Mouse (Mus musculus): ENCODE results near the gene Tctn1. TPM values are rescaled to one million over a fixed set of nuclear protein-coding genes. Genes with fewer than 3 reads are reported as not detected.
A peak's percentile ranks its signal among the peaks of the same experiment; 100 is the strongest.

Tctn1 gene
- total and polyA plus RNA-seq, 2 experiments from 2014 or later, result 5.8 to 30.0 TPM

DNA sequence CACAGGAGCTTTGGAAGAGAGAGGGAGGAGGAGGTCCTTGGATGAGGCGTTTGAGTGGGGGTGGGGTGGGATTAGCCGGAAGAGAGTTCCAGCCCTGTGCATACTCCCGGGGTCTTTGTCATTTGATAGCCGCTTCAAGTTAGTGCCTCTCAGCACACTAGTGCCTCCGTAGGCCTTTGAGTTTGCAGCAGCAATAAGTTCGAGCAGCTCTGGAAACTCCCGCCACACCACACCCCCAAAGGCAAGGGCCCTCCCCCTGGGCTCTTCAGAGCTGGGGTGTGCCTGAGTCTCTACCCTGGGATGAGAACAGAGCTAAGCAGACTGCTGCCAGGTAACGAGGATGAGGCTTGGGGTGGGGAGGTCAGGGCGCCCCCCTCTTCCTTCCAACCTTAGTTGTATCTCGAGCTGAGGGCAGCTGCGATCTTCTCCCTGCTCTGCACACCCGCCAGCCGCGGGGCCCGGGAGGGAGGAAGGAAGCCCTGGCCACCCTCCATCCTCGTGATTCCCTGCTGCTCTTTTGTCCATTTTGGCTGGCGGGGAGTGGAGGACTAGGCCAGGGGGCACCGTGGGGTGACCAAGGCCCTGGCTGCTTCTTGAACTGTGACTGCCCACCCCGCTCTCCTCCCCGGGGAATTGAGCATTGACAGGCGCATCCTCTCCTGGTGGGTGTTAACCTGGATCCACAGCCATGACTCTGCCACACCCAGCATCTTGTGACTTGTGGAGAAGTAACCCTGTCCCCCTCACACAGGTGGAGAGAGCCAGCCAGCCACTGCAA lies 54.5 kb downstream of the Tctn1 start:
- 4% methylated on average over 17 of the region's 21 CpGs for WGBS
- Histone ChIP-seq H3K9me3 (ENCODE audit: low read length) (no peaks in the 10 kb centered on the region), H3K27ac (ENCODE audit: low read depth, low read length) (no peak overlapping the region), H3K27me3 (ENCODE audit: insufficient read depth, low read length) (no peaks in the 10 kb centered on the region), H3K36me3 (ENCODE audit: insufficient read depth, low read length) (no peaks in the 10 kb centered on the region), H3K9ac (replicated peaks; ENCODE audit: low read length, poor library complexity, severe bottlenecking) (no peak overlapping the region), H3K4me2 (ENCODE audit: low read depth, low read length, poor library complexity, severe bottlenecking) (peak overlapping the region; percentile 32), H3K4me3 (ENCODE audit: low read depth, low read length) (no peak overlapping the region; the same call in 1 of the 2 replicates), H3K4me1 (ENCODE audit: insufficient read depth, low read length) (no peaks in the 10 kb centered on the region; the same call in 1 of the 2 replicates)
- no peak; the same call in 1 of the 2 replicates for TF ChIP-seq CTCF (IDR thresholded peaks at IDR 0.05)
- DNase-seq (ENCODE audit: low spot score) (peak; percentile 32), ATAC-seq (ENCODE audit: low FRiP score) (0 out of 2 replicates have a peak, but pooled peaks have one; percentile 20)

GRCm38 (mm10) chr5:122208909-122209308 lies 55.4 kb downstream of the Tctn1 start:
- H3K4me3 ChIP-seq (ENCODE audit: low read depth, low read length), result no peak overlapping the region
- WGBS, result 50% methylated on average over 6 of the region's 6 CpGs
- DNase-seq (ENCODE audit: low spot score) (no peak), ATAC-seq (ENCODE audit: low FRiP score) (no peak)
- H3K27ac ChIP-seq (ENCODE audit: low read depth, low read length), result no peak overlapping the region
- H3K4me1 ChIP-seq (ENCODE audit: insufficient read depth, low read length), result no peaks in the 10 kb centered on the region; the same call in 1 of the 2 replicates
- no peaks in the 10 kb centered on the region for H3K27me3 ChIP-seq (ENCODE audit: insufficient read depth, low read length)
- TF ChIP-seq CTCF (IDR thresholded peaks at IDR 0.05), result no peak
- H3K9me3 ChIP-seq (ENCODE audit: low read length), result no peaks in the 10 kb centered on the region
- H3K9ac ChIP-seq (replicated peaks; ENCODE audit: low read length, poor library complexity, severe bottlenecking), result no peak overlapping the region
- no peak overlapping the region for H3K4me2 ChIP-seq (ENCODE audit: low read depth, low read length, poor library complexity, severe bottlenecking)
- H3K36me3 ChIP-seq (ENCODE audit: insufficient read depth, low read length), result no peaks in the 10 kb centered on the region

- no peak for DNase-seq (ENCODE audit: low spot score)
- WGBS, result 86% methylated on average over 4 of the region's 4 CpGs
- ATAC-seq (ENCODE audit: low FRiP score), result no peak
- Histone ChIP-seq H3K4me3 (ENCODE audit: low read depth, low read length) (no peak within 1 kb of the TSS), H3K27ac (ENCODE audit: low read depth, low read length) (no peak within 1 kb of the TSS), H3K36me3 (ENCODE audit: insufficient read depth, low read length) (no peaks in the 10 kb centered on the region), H3K9me3 (ENCODE audit: low read length) (no peaks in the 10 kb centered on the region), H3K9ac (replicated peaks; ENCODE audit: low read length, poor library complexity, severe bottlenecking) (no peak within 1 kb of the TSS), H3K4me1 (ENCODE audit: insufficient read depth, low read length) (no peaks in the 10 kb centered on the region; the same call in 1 of the 2 replicates), H3K27me3 (ENCODE audit: insufficient read depth, low read length) (no peaks in the 10 kb centered on the region), H3K4me2 (ENCODE audit: low read depth, low read length, poor library complexity, severe bottlenecking) (no peak within 1 kb of the TSS)
- no peak for TF ChIP-seq CTCF (IDR thresholded peaks at IDR 0.05)
These were observed 57.8 kb downstream of the Tctn1 start, which contains the start of gene Hvcn1 for GRCm38 (mm10) chr5:122206475-122206874. Gene Hvcn1, plus strand, starts transcription at chr5:122206804.

DNA sequence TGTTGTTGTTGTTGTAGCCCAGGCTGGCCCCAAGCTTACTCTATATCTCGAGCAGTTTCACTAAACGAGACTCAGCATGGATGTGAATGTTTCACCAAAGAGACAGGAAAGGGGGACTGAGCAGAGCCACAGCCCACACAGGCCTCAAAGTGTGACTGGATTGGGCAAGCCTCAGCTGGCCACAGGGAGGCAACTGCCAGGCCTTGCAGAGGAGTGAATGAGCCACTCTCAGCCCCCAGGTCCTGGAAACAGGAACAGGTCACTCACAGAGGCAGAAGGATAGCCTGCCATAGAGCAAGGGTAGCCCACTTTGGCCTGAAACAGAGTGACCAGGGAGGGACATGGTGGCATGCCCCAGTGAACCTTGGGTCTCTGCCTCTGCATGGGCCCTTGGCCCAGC lies 60.1 kb downstream of the Tctn1 start:
- no peaks in the 10 kb centered on the region for H3K4me1 ChIP-seq (ENCODE audit: insufficient read depth, low read length)
- H3K4me3 ChIP-seq (ENCODE audit: low read depth, low read length), result no peak overlapping the region
- no peak overlapping the region for H3K4me2 ChIP-seq (ENCODE audit: low read depth, low read length, poor library complexity, severe bottlenecking)
- H3K9me3 ChIP-seq (ENCODE audit: low read length), result no peaks in the 10 kb centered on the region
- H3K27ac ChIP-seq (ENCODE audit: low read depth, low read length), result no peak overlapping the region
- H3K27me3 ChIP-seq (ENCODE audit: insufficient read depth, low read length), result no peaks in the 10 kb centered on the region
- WGBS, result 71% methylated on average over 2 of the region's 2 CpGs
- H3K9ac ChIP-seq (replicated peaks; ENCODE audit: low read length, poor library complexity, severe bottlenecking), result no peak overlapping the region
- TF ChIP-seq CTCF (IDR thresholded peaks at IDR 0.05), result no peak
- H3K36me3 ChIP-seq (ENCODE audit: insufficient read depth, low read length), result no peaks in the 10 kb centered on the region
- DNase-seq (ENCODE audit: low spot score), result no peak
- ATAC-seq (ENCODE audit: low FRiP score), result no peak

GRCm38 (mm10) chr5:122201904-122202303 lies 62.4 kb downstream of the Tctn1 start:
- 82% methylated on average over 6 of the region's 6 CpGs for WGBS
- H3K4me1 ChIP-seq (ENCODE audit: insufficient read depth, low read length), result no peaks in the 10 kb centered on the region
- no peak overlapping the region for H3K27ac ChIP-seq (ENCODE audit: low read depth, low read length)

DNA sequence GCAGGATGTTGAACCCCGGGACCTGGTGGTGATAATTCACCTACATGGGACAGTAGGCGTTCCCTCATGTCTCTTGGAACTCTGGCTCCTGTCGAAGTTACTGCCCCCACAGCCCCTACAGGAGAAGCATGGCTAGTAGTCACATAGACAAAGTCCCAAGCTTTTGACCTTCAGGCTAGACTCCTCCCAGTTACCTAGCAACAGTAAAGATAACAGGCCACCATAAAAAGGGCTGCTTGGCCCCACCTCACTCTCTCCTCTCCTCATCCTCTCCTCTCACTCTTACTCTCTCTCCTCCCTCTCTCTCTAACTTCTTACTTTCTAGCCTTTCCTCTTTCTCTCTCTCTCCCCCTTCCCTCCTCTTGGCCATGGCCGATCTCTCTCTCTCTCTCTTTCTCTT lies 63.4 kb downstream of the Tctn1 start:
- ATAC-seq (ENCODE audit: low FRiP score), result no peak
- no peak overlapping the region for H3K27ac ChIP-seq (ENCODE audit: low read depth, low read length)
- TF ChIP-seq CTCF (IDR thresholded peaks at IDR 0.05), result no peak
- DNase-seq (ENCODE audit: low spot score), result no peak
- whole genome bisulfite sequencing, result 97% methylated on average over 4 of the region's 4 CpGs
- no peaks in the 10 kb centered on the region for H3K27me3 ChIP-seq (ENCODE audit: insufficient read depth, low read length)
- H3K9me3 ChIP-seq (ENCODE audit: low read length), result no peaks in the 10 kb centered on the region
- H3K4me3 ChIP-seq (ENCODE audit: low read depth, low read length), result no peak overlapping the region
- H3K36me3 ChIP-seq (ENCODE audit: insufficient read depth, low read length), result no peaks in the 10 kb centered on the region
- no peaks in the 10 kb centered on the region for H3K4me1 ChIP-seq (ENCODE audit: insufficient read depth, low read length)
- H3K9ac ChIP-seq (replicated peaks; ENCODE audit: low read length, poor library complexity, severe bottlenecking), result no peak overlapping the region
- no peak overlapping the region for H3K4me2 ChIP-seq (ENCODE audit: low read depth, low read length, poor library complexity, severe bottlenecking)

More at GRCm38 (mm10) chr5:122201904-122202303, 62.4 kb downstream of the Tctn1 start:
- no peak for TF ChIP-seq CTCF (IDR thresholded peaks at IDR 0.05)
- Histone ChIP-seq H3K9ac (replicated peaks; ENCODE audit: low read length, poor library complexity, severe bottlenecking) (no peak overlapping the region), H3K36me3 (ENCODE audit: insufficient read depth, low read length) (no peaks in the 10 kb centered on the region), H3K9me3 (ENCODE audit: low read length) (no peaks in the 10 kb centered on the region), H3K4me2 (ENCODE audit: low read depth, low read length, poor library complexity, severe bottlenecking) (no peak overlapping the region), H3K27me3 (ENCODE audit: insufficient read depth, low read length) (no peaks in the 10 kb centered on the region), H3K4me3 (ENCODE audit: low read depth, low read length) (no peak overlapping the region)
- ATAC-seq (ENCODE audit: low FRiP score), result no peak
- DNase-seq (ENCODE audit: low spot score), result no peak

All from midbrain, postnatal 0 days (tissue).